Mouse (Mus musculus) sigmoid colon, adult 10 weeks (tissue): ENCODE measurements around the gene Hsp90ab1. TPM values are rescaled to one million over a fixed set of nuclear protein-coding genes. Genes with fewer than 3 reads are reported as not detected.

Experiments
- polyA plus RNA-seq: library from polyadenylated mRNA; stranded (reverse); fragments of 350-450 nt; fragmentation: Illumina TruSeq; extraction: RNeasy Lipid Tissue Mini Kit (QIAGEN cat#74804); gene quantifications from one replicate; pipeline ENCODE4 v1.2.3, GENCODE M21; 2014; ENCODE audit warnings: low read depth, low replicate concordance

The Hsp90ab1 gene
- 1,214 TPM for polyA plus RNA-seq

DNA sequence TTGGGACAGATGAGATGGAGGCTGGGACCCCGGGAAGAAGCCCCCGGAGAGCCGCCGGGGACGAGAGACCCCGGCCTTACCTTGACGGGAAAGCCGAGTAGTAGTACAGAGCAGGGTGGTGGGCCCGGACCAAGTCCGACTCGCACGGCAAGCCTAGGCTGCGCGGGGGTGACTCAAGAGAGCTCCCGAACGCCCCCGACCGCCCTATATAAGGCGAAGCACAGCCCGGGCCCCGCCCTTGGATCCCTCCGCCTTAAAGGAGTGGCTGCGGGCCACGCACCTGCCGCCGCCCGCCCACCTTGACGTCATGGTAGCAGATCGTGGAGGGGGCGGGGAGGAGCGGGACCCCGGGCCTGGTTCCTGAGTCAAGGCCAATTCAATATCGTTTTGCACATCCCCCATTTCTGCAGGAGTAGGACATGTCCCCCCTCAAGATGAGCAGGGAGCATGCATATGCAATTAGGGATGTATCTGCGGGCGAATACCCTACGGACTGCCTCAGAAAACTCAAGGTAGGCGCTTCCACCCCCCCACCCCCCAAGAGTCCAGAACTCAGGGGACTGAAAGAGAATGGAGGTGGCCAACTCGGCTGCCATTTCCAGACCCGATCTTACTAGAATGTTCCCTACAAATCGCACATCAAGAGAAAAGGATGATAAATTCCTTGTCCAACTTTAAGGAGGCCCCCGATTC lies at the start of gene Hsp90ab1:
Gene Hsp90ab1, minus strand, starts transcription at position 185 of the 693 bp plus-strand sequence.

DNA sequence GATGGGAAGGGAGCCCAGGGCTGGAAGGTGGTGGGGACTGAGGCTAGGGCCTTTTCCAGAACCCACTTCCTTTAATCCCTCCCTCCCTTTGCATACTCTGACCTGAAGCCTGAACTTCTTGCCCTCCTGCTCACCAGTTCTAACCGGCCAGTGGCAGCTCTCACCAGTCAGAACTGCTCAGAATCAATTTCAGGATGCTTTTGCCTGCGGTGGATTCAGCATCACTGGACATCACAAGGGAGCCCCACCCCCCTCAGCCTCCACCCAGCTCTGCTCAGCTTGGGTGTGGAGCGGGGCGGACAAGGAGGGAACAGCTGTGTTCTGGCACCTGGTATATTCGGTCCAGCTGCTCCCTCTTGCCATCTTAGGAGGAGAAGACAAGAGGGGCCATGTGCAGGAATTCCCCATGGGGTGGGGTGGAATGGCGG lies 28.8 kb upstream of the Hsp90ab1 start, which contains the start of gene Mymx:
Gene Mymx, minus strand, starts transcription at position 226 of the 428 bp plus-strand sequence.

DNA sequence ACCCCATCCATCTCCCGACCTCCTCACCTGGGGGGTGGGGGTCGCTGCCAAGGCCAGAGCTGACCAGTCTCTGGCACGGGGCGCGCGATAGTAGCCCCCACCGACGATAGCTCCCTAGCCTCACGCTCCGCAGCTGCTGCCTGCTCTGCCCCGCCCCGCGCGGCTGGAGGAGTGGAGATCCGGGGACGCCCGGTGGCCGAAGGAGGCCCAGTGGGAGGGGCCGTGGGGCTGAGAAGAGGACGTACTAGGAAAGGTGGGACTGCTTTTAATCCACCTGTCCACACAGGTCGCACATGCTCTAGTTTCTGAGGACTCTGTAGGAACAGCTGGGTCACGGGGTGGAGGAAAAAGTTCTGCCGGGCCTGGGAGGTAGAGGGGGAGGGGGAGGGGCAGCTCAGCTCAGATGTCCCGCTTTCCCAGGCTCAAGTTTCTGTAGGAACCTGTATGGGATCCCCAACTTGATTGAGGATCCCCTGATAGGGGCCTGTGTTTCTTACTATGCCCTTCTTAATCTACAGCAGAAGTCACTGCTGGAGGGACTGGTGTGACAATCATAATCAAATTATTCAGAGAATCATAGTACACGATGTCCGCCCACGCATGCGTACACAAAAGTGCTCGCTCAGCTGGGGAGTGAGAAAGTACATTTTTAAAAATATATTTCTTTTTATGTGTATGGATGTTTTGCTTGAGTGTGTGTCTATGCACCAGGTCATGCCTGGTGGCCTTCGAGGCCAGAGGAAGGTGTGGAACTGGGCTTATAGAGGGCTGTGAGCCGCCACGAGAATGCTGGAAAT lies 26.6 kb upstream of the Hsp90ab1 start, which contains the start of gene Slc29a1:
Gene Slc29a1, minus strand, starts transcription at position 161 of the 797 bp plus-strand sequence.

DNA sequence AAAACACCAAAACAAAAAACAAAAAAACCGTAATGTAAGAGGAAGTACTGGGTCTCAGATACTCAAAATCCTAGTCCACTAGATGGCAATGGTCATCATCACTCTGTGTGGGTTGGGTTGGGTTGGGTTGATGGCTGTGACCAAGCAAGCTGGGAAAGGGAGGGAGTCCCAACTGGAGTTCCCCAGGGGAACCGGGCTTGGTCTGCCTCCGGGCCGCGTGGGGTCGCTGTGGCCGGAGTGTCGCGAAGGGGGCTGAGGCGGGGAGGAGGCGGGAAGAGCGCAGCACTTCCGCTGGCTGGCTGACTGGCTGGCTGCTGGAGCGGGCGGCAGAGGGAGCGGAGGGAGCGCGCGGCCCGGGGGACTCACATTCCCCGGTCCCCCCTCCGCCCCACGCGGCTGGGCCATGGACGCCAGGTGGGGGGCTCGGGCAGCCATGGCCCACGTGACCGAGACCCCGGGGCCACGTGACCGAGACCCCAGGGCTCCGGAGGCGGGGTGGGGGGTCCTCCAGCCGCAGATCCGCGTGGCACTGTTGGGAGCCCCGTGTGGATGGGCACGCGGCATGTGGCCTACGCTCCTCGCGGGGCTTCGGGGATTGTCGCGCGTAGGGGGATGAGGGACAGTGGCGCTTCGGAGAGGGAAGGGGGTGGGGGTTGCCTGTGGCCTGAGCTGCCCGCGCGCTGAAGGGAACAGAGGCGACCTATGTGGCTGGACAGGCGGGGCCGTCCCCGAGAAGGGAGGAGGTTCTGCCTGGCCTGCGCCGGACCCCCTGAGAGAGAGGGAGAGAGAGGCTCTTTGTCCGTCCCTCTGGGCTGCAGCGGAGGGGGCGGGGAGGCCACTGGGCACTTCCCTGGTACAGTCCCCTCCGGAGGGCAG lies 9.2 kb downstream of the Hsp90ab1 start, which contains the start of gene Slc35b2:
Gene Slc35b2, plus strand, starts transcription at position 220 of the 876 bp plus-strand sequence.

DNA sequence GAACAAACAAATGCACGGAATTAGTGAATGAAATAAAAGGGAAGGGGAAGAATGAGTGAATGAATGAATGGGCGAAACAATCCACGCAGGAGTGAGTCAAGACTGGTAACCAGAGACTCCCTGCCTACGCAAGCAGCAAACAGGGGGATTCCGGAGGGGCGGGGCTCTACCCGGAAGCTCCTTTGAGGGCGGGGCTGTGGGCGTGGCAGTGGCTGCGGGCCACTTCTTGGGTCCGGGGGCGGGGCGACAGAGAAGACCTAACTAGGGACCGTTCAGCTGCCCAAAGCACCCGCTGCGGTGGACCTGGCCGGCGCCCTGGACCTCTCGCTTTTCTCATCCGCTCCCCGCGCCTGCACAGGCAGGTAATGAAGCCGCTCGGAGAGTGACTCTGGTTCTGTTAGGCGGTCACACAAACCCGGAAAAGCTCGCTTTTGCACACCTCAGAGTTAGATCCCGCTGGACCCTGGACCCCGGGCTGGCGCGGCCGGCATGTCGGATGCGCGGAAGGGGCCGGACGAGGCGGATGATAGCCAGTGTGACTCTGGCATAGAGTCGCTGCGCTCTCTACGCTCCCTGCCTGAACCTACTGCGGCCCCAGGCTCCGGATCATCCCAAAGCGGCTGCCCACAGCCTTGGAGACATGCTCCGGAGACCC lies 17.5 kb downstream of the Hsp90ab1 start, which contains the start of gene Nfkbie:
Gene Nfkbie, plus strand, starts transcription at position 252 of the 655 bp plus-strand sequence.

DNA sequence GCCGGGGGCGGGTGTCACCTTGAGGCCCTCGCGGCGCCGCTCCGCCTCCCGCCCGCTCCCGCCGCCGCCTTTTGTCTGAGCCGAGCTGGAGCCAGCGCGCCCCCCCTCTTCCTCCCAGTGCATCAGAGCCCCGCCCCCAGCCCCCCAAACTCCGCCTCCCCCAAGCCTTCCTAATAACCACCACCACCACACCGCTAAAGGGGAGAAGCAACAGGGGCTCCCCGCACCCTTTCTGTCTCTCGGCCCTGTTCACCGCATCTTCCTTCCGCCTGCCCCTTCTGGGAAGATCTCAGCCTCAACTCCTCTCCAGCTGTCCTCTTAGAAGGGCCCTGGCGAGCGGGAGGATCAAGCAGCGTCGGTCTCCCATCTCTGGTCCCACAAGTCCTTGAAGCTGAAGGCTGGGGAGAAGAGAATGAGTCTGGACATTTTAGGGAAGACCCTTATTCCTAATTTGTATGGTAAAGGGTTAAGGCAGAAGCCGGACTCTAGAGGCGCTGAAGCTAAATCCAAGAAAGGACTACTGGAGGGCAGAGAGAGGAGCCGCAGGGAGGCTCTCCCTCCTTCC lies 23.4 kb downstream of the Hsp90ab1 start, which contains the start of gene Tmem151b:
Gene Tmem151b, minus strand, starts transcription at position 61 of the 565 bp plus-strand sequence.

DNA sequence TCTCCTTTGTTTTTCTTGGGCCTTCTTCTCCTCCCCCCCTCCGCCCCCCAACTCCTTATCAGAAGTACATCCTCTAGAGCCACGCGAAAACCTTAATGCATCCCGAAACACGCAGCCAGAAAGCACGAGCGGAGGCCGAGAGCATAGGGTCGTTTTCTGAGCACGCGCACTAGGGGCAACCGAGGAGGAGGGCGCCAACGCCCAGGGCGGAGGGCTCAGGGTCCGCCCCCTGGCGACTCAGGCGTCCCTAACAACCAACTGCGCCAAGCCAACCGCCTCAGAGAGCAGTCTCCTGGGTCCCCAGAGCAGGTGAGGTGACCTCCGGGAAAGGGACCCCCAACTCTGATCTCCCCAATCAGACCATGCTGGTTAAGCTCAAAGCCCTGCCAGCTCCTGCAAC lies 49.8 kb downstream of the Hsp90ab1 start, which contains the start of gene Tcte1:
Gene Tcte1, plus strand, starts transcription at position 172 of the 400 bp plus-strand sequence.

Other genes with a start within 250 kb of the Hsp90ab1 start
- gene Cdc5l, start 139.5 kb downstream of the Hsp90ab1 start, polyA plus RNA-seq = 72.6 TPM
- gene Spats1, start 97.9 kb downstream of the Hsp90ab1 start, polyA plus RNA-seq = not detected
- gene Aars2, start 66.4 kb downstream of the Hsp90ab1 start, polyA plus RNA-seq = 0.47 TPM
- not detected for gene Tcte1, start 49.8 kb downstream of the Hsp90ab1 start, polyA plus RNA-seq
- 0.09 TPM for gene Tmem151b, start 23.6 kb downstream of the Hsp90ab1 start, polyA plus RNA-seq
- 1.4 TPM for gene Nfkbie, start 17.6 kb downstream of the Hsp90ab1 start, polyA plus RNA-seq
- gene Slc35b2, start 9.4 kb downstream of the Hsp90ab1 start, polyA plus RNA-seq = 4.6 TPM
- gene Slc29a1, start 26.3 kb upstream of the Hsp90ab1 start, polyA plus RNA-seq = 3.8 TPM
- gene Mymx, start 28.8 kb upstream of the Hsp90ab1 start, polyA plus RNA-seq = not detected
- gene Capn11, start 86.1 kb upstream of the Hsp90ab1 start, polyA plus RNA-seq = 1.1 TPM
- gene Mrpl14, start 113.1 kb upstream of the Hsp90ab1 start, polyA plus RNA-seq = not detected
- gene Tmem63b, start 113.6 kb upstream of the Hsp90ab1 start, polyA plus RNA-seq = 14.0 TPM
- gene 1600014C23Rik, start 160.6 kb upstream of the Hsp90ab1 start, polyA plus RNA-seq = not detected